In the genomic region with DNA sequence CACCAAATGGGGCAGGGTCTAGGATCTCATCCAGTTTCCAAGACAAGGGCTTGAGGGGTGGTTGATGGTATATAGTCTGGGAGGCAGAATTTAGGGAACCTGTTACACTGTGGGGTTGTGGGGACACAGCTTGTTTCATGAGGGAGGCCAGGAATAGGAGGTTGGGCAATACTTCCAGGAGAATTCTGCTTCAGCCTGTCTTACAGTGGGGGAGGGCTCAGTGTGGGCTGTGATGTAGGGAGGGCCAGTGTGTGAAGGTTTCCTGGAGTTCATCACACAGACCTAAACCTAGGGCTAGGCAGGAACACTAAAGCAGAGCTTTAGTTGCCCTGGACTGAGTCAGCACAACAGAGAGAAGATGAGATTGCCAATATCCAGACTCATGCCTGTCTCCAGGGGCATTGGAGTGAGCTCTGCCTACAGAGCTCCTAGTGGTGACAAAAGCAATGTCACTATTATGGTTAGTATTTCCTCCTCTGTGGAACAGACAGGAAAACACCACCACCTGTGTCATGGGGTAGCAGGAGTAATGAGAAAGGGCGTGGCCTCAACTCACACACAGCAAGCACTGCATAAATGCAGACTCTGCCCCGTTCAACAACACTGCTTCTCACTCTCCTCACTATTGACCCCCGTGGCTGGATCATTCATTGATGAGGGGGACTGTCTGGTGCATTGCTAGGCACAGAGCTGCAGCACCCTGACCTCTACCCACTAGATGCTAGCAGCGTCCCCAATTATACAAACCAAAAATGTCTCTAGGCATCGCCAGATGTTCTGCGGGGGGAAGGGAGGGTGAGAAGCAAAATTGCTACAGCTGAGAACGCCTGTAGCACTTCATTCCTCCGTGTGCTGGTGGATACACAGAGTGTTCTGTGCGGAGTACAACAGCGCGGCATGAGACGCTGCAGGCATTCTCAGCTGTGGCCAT, we compare ENCODE assay signal across 10 mouse cellular contexts.
DNase-seq lines count a peak whose midpoint lies in the region; ATAC-seq and TF ChIP-seq lines count a peak whose summit lies in the region.
"Had no signal": no experiment of that assay in that cellular context is flagged by ENCODE, and none has a peak within 500 bp of the region (broad histone marks: within the 10 kb centered on the region; RNA-seq: fewer than 3 reads in every experiment).

No protein-coding gene starts in this region.

- no peak overlapping the region for H3K9ac ChIP-seq in forebrain, embryonic 13.5 days
- H3K9ac ChIP-seq in forebrain, embryonic 14.5 days (ENCODE audit: low read length): no peak overlapping the region
- H3K9ac ChIP-seq in midbrain, embryonic 16.5 days (ENCODE audit: low read depth, low read length): no peak overlapping the region

- H3K4me1 ChIP-seq in forebrain, embryonic 13.5 days: peaks cover 19% of the 10 kb centered on the region; the same call in 1 of the 2 replicates
- no peaks in the 10 kb centered on the region; the same call in 1 of the 2 replicates for H3K4me1 ChIP-seq in forebrain, embryonic 14.5 days (ENCODE audit: control insufficient read depth, insufficient read depth, low read length)
- H3K4me1 ChIP-seq in cortical plate, adult 2 months (ENCODE audit: control insufficient read depth, insufficient read depth, low read length): peaks cover 33% of the 10 kb centered on the region
- H3K4me1 ChIP-seq in midbrain, embryonic 16.5 days (ENCODE audit: control insufficient read depth, insufficient read depth, low read length): no peaks in the 10 kb centered on the region; the same call in 1 of the 2 replicates

- no peak overlapping the region for H3K4me2 ChIP-seq in forebrain, embryonic 13.5 days
- H3K4me2 ChIP-seq in forebrain, embryonic 14.5 days (ENCODE audit: low read length): no peak overlapping the region
- no peak overlapping the region for H3K4me2 ChIP-seq in midbrain, embryonic 16.5 days (ENCODE audit: low read length)

- H3K36me3 ChIP-seq in forebrain, embryonic 13.5 days (ENCODE audit: poor library complexity, severe bottlenecking): no peaks in the 10 kb centered on the region
- H3K36me3 ChIP-seq in forebrain, embryonic 14.5 days (ENCODE audit: control insufficient read depth, insufficient read depth, low read length): no peaks in the 10 kb centered on the region
- H3K36me3 ChIP-seq in midbrain, embryonic 16.5 days (ENCODE audit: control insufficient read depth, insufficient read depth, low read length): no peaks in the 10 kb centered on the region

- WGBS in forebrain, embryonic 13.5 days: 76% methylated on average over 12 of the region's 12 CpGs
- 77% methylated on average over 12 of the region's 12 CpGs for WGBS in forebrain, embryonic 14.5 days
- WGBS in midbrain, embryonic 16.5 days: 72% methylated on average over 12 of the region's 12 CpGs

- DNase-seq in forebrain, embryonic 14.5 days (ENCODE audit: low spot score): no peak
- DNase-seq in 3T3-L1 (ENCODE audit: low read depth, low spot score): peak; percentile 56
- no peak for DNase-seq in cerebellum, adult 8-10 months
- no peak for DNase-seq in ovary, postnatal 10 days (ENCODE audit: low spot score)
- no peak for DNase-seq in natural killer cell, adult 2 months (ENCODE audit: low spot score in 2 of 2)
- DNase-seq: heart, postnatal 10 days had no signal

- no peaks in the 10 kb centered on the region for H3K27me3 ChIP-seq in forebrain, embryonic 13.5 days
- H3K27me3 ChIP-seq in forebrain, embryonic 14.5 days (replicated peaks; ENCODE audit: control insufficient read depth, insufficient read depth, low read length): no peaks in the 10 kb centered on the region
- H3K27me3 ChIP-seq in midbrain, embryonic 16.5 days (ENCODE audit: control insufficient read depth, insufficient read depth, low read depth, low read length): no peaks in the 10 kb centered on the region

- no peak overlapping the region for H3K4me3 ChIP-seq in forebrain, embryonic 13.5 days
- no peak overlapping the region for H3K4me3 ChIP-seq in forebrain, embryonic 14.5 days (ENCODE audit: low read depth, low read length)
- H3K4me3 ChIP-seq in cortical plate, adult 2 months (ENCODE audit: insufficient read depth, low read length): no peak overlapping the region
- H3K4me3 ChIP-seq in midbrain, embryonic 16.5 days (ENCODE audit: low read depth, low read length): no peak overlapping the region
- H3K4me3 ChIP-seq: erythroblast, embryonic 14.5 days had no signal

- ATAC-seq in forebrain, embryonic 13.5 days: peak; percentile 39; the same call in 1 of the 2 replicates
- no peak; the same call in 1 of the 2 replicates for ATAC-seq in forebrain, embryonic 14.5 days
- 0 out of 2 replicates have a peak, but pooled peaks have one; percentile 23 for ATAC-seq in midbrain, embryonic 16.5 days

- no peak for TF ChIP-seq CTCF in cortical plate, adult 2 months (IDR thresholded peaks at IDR 0.05; ENCODE audit: extremely low read depth, insufficient read depth, low read length)

- no peak overlapping the region for H3K27ac ChIP-seq in forebrain, embryonic 13.5 days
- H3K27ac ChIP-seq in forebrain, embryonic 14.5 days (ENCODE audit: low read depth, low read length): no peak overlapping the region
- H3K27ac ChIP-seq in cortical plate, adult 2 months (ENCODE audit: insufficient read depth, low read length): 0 out of 2 replicates have a peak overlapping the region, but pooled peaks have one; percentile 5
- no peak overlapping the region for H3K27ac ChIP-seq in midbrain, embryonic 16.5 days (ENCODE audit: low read length)

- H3K9me3 ChIP-seq in forebrain, embryonic 13.5 days (replicated peaks): peaks cover 9% of the 10 kb centered on the region; the same call in 1 of the 2 replicates
- H3K9me3 ChIP-seq in forebrain, embryonic 14.5 days (replicated peaks; ENCODE audit: control insufficient read depth, low read length): 0 out of 2 replicates have a peak, but pooled peaks cover 3% of the 10 kb centered on the region
- H3K9me3 ChIP-seq in midbrain, embryonic 16.5 days (replicated peaks; ENCODE audit: control insufficient read depth, low read length, poor library complexity, severe bottlenecking): peaks cover 2% of the 10 kb centered on the region; the same call in 1 of the 2 replicates

- no peak for TF ChIP-seq POLR2A in cortical plate, adult 2 months (IDR thresholded peaks at IDR 0.05; ENCODE audit: extremely low read depth, insufficient read depth, low read length)
